Mouse (Mus musculus) intestine, embryonic 16.5 days (tissue): ENCODE measurements around the gene Unc13b. TPM values are rescaled to one million over a fixed set of nuclear protein-coding genes. Genes with fewer than 3 reads are reported as not detected.

Experiments
- ATAC-seq: fragments of 200-750 bp; cut with Nextera tagmentation; 2 replicates; pipeline ENCODE4 v1.8.0; 2017; ENCODE audit warnings: moderate TSS enrichment, moderate library complexity
- H3K27ac ChIP-seq: fragments of 300-500 bp; sonication (generic); 2 replicates; pipeline ENCODE4 v1.5.1; 2014; ENCODE audit warnings: mild to moderate bottlenecking, low read length
- H3K27me3 ChIP-seq: fragments of 300-500 bp; sonication (generic); replicated peaks from 2 replicates; pipeline ENCODE4 v1.6.1; 2014; ENCODE audit warnings: low read length, control low read depth, mixed read lengths; ENCODE audit not compliant: control insufficient read depth, insufficient read depth
- H3K36me3 ChIP-seq: fragments of 300-500 bp; sonication (generic); 2 replicates; pipeline ENCODE4 v1.6.1; 2014; ENCODE audit warnings: low read length, control low read depth; ENCODE audit not compliant: control insufficient read depth, insufficient read depth
- H3K4me1 ChIP-seq: fragments of 300-500 bp; sonication (generic); 2 replicates; pipeline ENCODE4 v1.6.1; 2014; ENCODE audit warnings: low read length, control low read depth, mixed read lengths; ENCODE audit not compliant: control insufficient read depth, insufficient read depth
- H3K4me2 ChIP-seq: fragments of 300-500 bp; sonication (generic); 2 replicates; pipeline ENCODE4 v1.6.1; 2014; ENCODE audit warnings: low read depth, low read length, control low read depth
- H3K4me3 ChIP-seq: fragments of 300-500 bp; sonication (generic); 2 replicates; pipeline ENCODE4 v1.5.1; 2014; ENCODE audit warnings: mild to moderate bottlenecking, low read length
- H3K9ac ChIP-seq: fragments of 300-500 bp; sonication (generic); 2 replicates; pipeline ENCODE4 v1.6.1; 2014; ENCODE audit warnings: low read depth, low read length
- H3K9me3 ChIP-seq: fragments of 300-500 bp; sonication (generic); 2 replicates; pipeline ENCODE4 v1.6.1; 2016; ENCODE audit warnings: low read length, control low read depth; ENCODE audit not compliant: control insufficient read depth
- WGBS: fragments of 180-500 bp; shearing (Covaris S2); extraction: QIAGEN DNeasy Blood & Tissue Kit; methylation state at CpG from one replicate; pipeline ENCODE4 v1.1.7; 2014; 5-methylcytosine and 5-hydroxymethylcytosine counted together
- polyA plus RNA-seq: library from polyadenylated mRNA; unstranded; fragments of >200 nt; fragmentation: Nextera tagmentation; extraction: Ambion mirVana; gene quantifications from 2 replicates; pipeline ENCODE4 v1.2.1, GENCODE M21; 2015

The Unc13b gene
- polyA plus RNA-seq, 1 experiment from 2014 or later: 3.9 TPM

DNA sequence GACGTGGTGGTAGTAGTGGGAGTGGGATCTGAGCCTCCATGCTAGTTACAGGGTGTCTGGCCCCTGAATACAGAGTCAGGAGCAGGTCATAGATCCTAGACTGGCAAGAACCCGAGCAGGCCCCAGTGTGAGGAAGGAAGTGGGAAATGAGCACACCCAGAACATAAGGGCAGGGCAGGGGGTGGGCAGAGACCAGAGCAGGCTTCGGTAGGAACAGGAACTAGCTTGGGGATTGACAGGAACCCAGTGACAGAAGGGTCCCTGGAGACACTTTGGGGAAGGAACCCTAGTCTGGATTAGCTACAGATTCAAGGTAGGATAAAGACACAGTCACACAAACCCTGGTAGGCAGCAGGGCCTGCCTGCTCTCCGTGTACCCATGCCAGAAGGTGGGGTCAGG lies 14.1 kb upstream of the Unc13b start:
- Histone ChIP-seq H3K4me1 (peaks cover 27% of the 10 kb centered on the region), H3K27me3 (no peaks in the 10 kb centered on the region), H3K27ac (peak overlapping the region; percentile 38), H3K4me3 (peak overlapping the region; percentile 66), H3K4me2 (peak overlapping the region; percentile 93), H3K9ac (no peak overlapping the region), H3K9me3 (no peaks in the 10 kb centered on the region), H3K36me3 (no peaks in the 10 kb centered on the region)
- WGBS: 23% methylated on average over 4 of the region's 4 CpGs
- ATAC-seq: no peak

GRCm38 (mm10) chr4:43045285-43045658 lies 13.5 kb upstream of the Unc13b start:
- H3K27me3 ChIP-seq: no peaks in the 10 kb centered on the region
- no peaks in the 10 kb centered on the region for H3K9me3 ChIP-seq
- peak overlapping the region; percentile 93 for H3K4me2 ChIP-seq
- H3K4me3 ChIP-seq: peak overlapping the region; percentile 66
- H3K27ac ChIP-seq: peak overlapping the region; percentile 27
- peaks cover 27% of the 10 kb centered on the region for H3K4me1 ChIP-seq
- H3K9ac ChIP-seq: peak overlapping the region; percentile 67
- 6% methylated on average over 13 of the region's 13 CpGs for WGBS
- ATAC-seq: peak; percentile 15
- H3K36me3 ChIP-seq: no peaks in the 10 kb centered on the region

DNA sequence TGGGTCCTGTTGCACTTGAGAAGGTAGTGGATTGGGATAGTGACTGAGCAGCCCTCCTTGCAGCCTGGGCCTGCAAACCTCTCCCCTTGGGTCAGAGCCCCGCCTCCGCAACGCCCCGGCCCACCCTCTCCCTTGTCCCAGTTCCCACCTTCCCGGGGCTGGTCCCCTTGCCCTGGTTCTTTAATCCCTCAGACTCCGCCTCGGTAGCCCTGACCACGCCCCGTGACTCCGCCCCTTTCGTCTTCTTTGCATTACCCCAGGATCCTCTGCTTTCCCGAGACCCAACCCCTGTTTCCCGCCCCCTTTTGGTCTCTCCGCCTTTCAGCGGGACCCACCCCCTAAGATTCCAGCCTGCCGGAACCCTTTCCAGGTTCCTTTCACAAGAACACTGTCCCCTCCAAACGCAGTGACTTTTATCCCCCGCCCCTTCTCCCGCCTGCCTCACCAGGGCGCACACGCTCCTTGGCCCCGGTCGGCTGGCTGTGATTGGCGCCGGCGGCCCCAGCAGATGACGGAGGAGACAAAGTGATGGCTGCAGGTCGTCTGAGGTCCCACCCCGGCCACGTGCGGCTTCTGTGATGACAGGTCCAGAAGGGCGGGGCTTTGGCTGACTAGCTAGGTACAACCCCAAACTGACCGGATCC lies 13.0 kb upstream of the Unc13b start, which contains the start of gene Fam214b:
Fam214b (minus strand) TSS at position 562 of the 644 bp plus-strand sequence.
- ATAC-seq: peak; percentile 95
- under 1% methylated on average over 33 of the region's 33 CpGs for whole genome bisulfite sequencing

GRCm38 (mm10) chr4:43046607-43047006 lies 12.1 kb upstream of the Unc13b start:
- H3K4me1 ChIP-seq: peaks cover 23% of the 10 kb centered on the region
- no peaks in the 10 kb centered on the region for H3K9me3 ChIP-seq
- H3K9ac ChIP-seq: no peak overlapping the region
- H3K27me3 ChIP-seq: no peaks in the 10 kb centered on the region
- 62% methylated on average over 5 of the region's 5 CpGs for WGBS
- no peaks in the 10 kb centered on the region for H3K36me3 ChIP-seq
- ATAC-seq: no peak
- H3K4me2 ChIP-seq: peak overlapping the region; percentile 93; the same call in 1 of the 2 replicates
- no peak overlapping the region for H3K27ac ChIP-seq
- no peak overlapping the region for H3K4me3 ChIP-seq

More for the DNA sequence above, 13.0 kb upstream of the Unc13b start, which contains the start of gene Fam214b:
- H3K4me3 ChIP-seq: peak within 1 kb of the TSS; percentile 66
- no peaks in the 10 kb centered on the region for H3K27me3 ChIP-seq
- H3K9me3 ChIP-seq: no peaks in the 10 kb centered on the region
- H3K4me2 ChIP-seq: peak within 1 kb of the TSS; percentile 93
- peak within 1 kb of the TSS; percentile 37 for H3K27ac ChIP-seq
- H3K36me3 ChIP-seq: no peaks in the 10 kb centered on the region
- peak within 1 kb of the TSS; percentile 67 for H3K9ac ChIP-seq
- peaks cover 24% of the 10 kb centered on the region for H3K4me1 ChIP-seq

DNA sequence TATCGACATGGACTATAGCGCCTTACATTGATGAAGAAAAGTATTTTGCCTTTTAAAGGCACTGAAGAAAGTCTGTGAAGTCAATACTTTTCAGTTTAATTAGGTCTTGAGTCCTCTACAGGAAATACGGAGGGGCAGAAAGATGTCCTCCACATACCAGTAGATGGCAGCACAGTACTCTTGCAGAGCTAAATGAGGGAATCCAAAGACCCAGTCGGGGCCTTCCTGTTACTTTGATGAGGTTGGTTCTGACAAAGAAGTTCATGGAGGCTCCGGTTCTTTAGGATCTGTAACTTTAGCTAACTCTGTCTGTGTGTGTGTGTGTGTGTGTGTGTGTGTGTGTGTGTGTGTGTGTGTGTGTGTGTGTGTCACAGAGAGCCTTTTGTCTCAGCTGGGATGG lies 11.5 kb upstream of the Unc13b start:
- WGBS: 5% methylated on average over 5 of the region's 5 CpGs
- Histone ChIP-seq H3K9ac (no peak overlapping the region), H3K4me1 (peaks cover 23% of the 10 kb centered on the region), H3K9me3 (no peaks in the 10 kb centered on the region), H3K4me2 (no peak overlapping the region), H3K27ac (no peak overlapping the region), H3K27me3 (no peaks in the 10 kb centered on the region), H3K36me3 (no peaks in the 10 kb centered on the region), H3K4me3 (no peak overlapping the region)
- no peak for ATAC-seq

DNA sequence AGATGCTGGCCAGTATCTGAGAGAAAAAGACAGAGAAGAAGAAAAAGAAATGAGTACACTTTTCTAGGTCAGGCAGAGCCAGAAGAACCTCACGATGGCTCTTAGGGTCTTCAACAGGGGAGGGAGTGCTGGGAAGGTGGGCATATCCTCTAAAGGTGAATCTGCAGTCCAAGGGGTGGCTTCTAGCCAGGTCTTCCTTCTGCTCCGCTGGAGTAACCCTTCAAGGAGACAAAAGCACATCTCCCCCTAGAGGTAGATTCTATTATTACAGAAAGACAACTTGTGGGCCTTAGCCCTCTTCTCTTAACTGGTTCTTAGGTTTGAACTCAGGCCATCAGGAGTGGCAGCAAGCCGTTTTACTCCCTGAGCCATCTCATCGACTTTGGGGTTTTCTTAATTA lies 6.1 kb upstream of the Unc13b start:
- H3K4me2 ChIP-seq: no peak overlapping the region
- 20% methylated on average over 4 of the region's 4 CpGs for WGBS
- H3K27me3 ChIP-seq: no peaks in the 10 kb centered on the region
- no peak overlapping the region; the same call in 1 of the 2 replicates for H3K9ac ChIP-seq
- no peaks in the 10 kb centered on the region; the same call in 1 of the 2 replicates for H3K4me1 ChIP-seq
- ATAC-seq: no peak
- H3K27ac ChIP-seq: no peak overlapping the region
- H3K4me3 ChIP-seq: no peak overlapping the region
- no peaks in the 10 kb centered on the region for H3K9me3 ChIP-seq
- no peaks in the 10 kb centered on the region for H3K36me3 ChIP-seq

DNA sequence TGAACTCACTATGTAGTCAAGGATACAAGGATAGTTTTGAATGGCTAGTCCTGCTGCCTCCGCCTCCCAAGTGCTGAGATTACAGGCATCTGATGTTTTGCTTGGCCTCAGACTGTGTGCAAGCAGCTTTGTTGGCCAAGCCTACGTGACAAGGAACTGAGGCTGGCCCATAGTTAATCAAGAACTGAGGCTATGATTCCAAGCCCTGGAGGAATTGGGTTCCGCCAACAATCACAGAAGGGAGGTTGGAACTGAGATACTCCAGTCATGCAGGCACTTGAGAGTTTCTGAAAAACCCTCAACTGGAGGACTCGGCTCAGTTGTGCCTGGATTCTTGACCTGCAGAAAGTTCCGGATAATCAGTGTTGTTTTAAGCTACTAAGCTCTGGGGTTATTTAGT lies 1.1 kb upstream of the Unc13b start:
- 93% methylated on average over 5 of the region's 5 CpGs for WGBS
- no peak overlapping the region for H3K4me3 ChIP-seq
- no peak overlapping the region for H3K9ac ChIP-seq
- ATAC-seq: no peak
- no peak overlapping the region for H3K4me2 ChIP-seq
- no peak overlapping the region for H3K27ac ChIP-seq
- H3K27me3 ChIP-seq: peaks cover 5% of the 10 kb centered on the region; the same call in 1 of the 2 replicates
- no peaks in the 10 kb centered on the region for H3K9me3 ChIP-seq
- H3K4me1 ChIP-seq: peaks cover 3% of the 10 kb centered on the region; the same call in 1 of the 2 replicates
- no peaks in the 10 kb centered on the region for H3K36me3 ChIP-seq

DNA sequence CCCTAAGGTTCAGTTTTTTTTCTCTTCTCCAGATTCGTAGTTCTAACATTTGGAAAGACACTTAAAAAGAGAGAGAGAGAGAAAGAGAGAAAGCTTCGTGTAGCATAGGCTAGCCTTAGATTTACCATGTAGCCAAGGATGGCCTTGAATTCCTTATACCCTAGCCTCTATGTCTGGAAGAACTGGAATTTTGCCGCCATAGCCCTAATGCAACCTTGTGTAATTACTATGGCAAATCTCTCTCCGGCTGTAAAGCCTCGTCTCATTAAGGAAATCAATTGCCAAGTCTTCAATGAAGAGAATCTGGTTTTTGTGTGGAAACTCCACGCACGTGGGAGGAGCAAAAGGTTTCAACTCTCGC lies 381 bp upstream of the Unc13b start:
- H3K9ac ChIP-seq: peak overlapping the region; percentile 76; the same call in 1 of the 2 replicates
- peak; percentile 32 for ATAC-seq

GRCm38 (mm10) chr4:43059697-43060096 lies 944 bp downstream of the Unc13b start:
- Histone ChIP-seq H3K9me3 (no peaks in the 10 kb centered on the region), H3K36me3 (no peaks in the 10 kb centered on the region), H3K4me2 (peak overlapping the region; percentile 81), H3K4me3 (peak overlapping the region; percentile 72), H3K9ac (0 out of 2 replicates have a peak overlapping the region, but pooled peaks have one; percentile 76), H3K27ac (no peak overlapping the region), H3K27me3 (peaks cover 5% of the 10 kb centered on the region; the same call in 1 of the 2 replicates), H3K4me1 (peaks cover 3% of the 10 kb centered on the region; the same call in 1 of the 2 replicates)
- WGBS: 46% methylated on average over 3 of the region's 3 CpGs
- ATAC-seq: no peak

More for the DNA sequence above, 381 bp upstream of the Unc13b start:
- no peaks in the 10 kb centered on the region for H3K9me3 ChIP-seq
- peak overlapping the region; percentile 81 for H3K4me2 ChIP-seq
- H3K27me3 ChIP-seq: peaks cover 5% of the 10 kb centered on the region; the same call in 1 of the 2 replicates
- H3K36me3 ChIP-seq: no peaks in the 10 kb centered on the region
- peak overlapping the region; percentile 72 for H3K4me3 ChIP-seq
- H3K27ac ChIP-seq: no peak overlapping the region
- WGBS: 20% methylated on average over 8 of the region's 8 CpGs
- peaks cover 3% of the 10 kb centered on the region; the same call in 1 of the 2 replicates for H3K4me1 ChIP-seq
